Mouse (Mus musculus): ENCODE data around the gene Tsg101.

- TF ChIP-seq POLR2A (IDR thresholded peaks at IDR 0.05; ENCODE audit: borderline replicate concordance, low read depth, low read length) (no peak), CTCF (IDR thresholded peaks at IDR 0.05; ENCODE audit: low read depth, low read length) (no peak)
These were observed 15.0 kb upstream of the Tsg101 start for GRCm38 (mm10) chr7:46934788-46935187.

Data from bone marrow macrophage, adult 2 months (primary cell).